In genomic region chr3:116829274-116829920, GRCm38 (mm10) we compare ENCODE assay signal across 23 mouse cellular contexts.
"Had no signal": no experiment of that assay in that cellular context is flagged by ENCODE, and none has a peak within 500 bp of the region (broad histone marks: within the 10 kb centered on the region; RNA-seq: fewer than 3 reads in every experiment).

No protein-coding gene starts in this region.

- H3K9me3 ChIP-seq: kidney, embryonic 15.5 days; limb, embryonic 10.5 days; limb, embryonic 13.5 days; liver, embryonic 15.5 days; megakaryocyte, embryonic 14.5 days; midbrain, embryonic 10.5 days; midbrain, embryonic 13.5 days; neural tube, embryonic 13.5 days had no signal

- ATAC-seq: midbrain, embryonic 13.5 days; midbrain, embryonic 16.5 days had no signal

- H3K9ac ChIP-seq: kidney, embryonic 15.5 days; limb, embryonic 13.5 days; liver, embryonic 15.5 days; midbrain, embryonic 13.5 days; neural tube, embryonic 13.5 days had no signal

- H3K4me3 ChIP-seq: kidney, embryonic 15.5 days; limb, embryonic 10.5 days; limb, embryonic 13.5 days; liver, embryonic 15.5 days; megakaryocyte, embryonic 14.5 days; midbrain, embryonic 10.5 days; midbrain, embryonic 13.5 days; myocyte; neural tube, embryonic 13.5 days had no signal

- H3K4me2 ChIP-seq: kidney, embryonic 15.5 days; limb, embryonic 13.5 days; liver, embryonic 11.5 days; liver, embryonic 15.5 days; midbrain, embryonic 13.5 days; neural tube, embryonic 13.5 days had no signal

- H3K4me1 ChIP-seq: kidney, embryonic 15.5 days; limb, embryonic 10.5 days; limb, embryonic 13.5 days; liver, embryonic 15.5 days; midbrain, embryonic 10.5 days; midbrain, embryonic 13.5 days; neural tube, embryonic 13.5 days had no signal

- H3K36me3 ChIP-seq: kidney, embryonic 15.5 days; limb, embryonic 10.5 days; limb, embryonic 13.5 days; liver, embryonic 15.5 days; midbrain, embryonic 10.5 days; midbrain, embryonic 13.5 days; neural tube, embryonic 13.5 days had no signal

- DNase-seq: kidney, adult 11 months; kidney, adult 8-10 months; kidney, postnatal 10 days; kidney, postnatal 36 days; lung, adult 2 months; lung, postnatal 14 days; lung, postnatal 4 days; right cerebral cortex, postnatal 4 days; thymus, adult 2 months; thymus, postnatal 14 days; thymus, postnatal 4 days had no signal

- H3K27me3 ChIP-seq: kidney, embryonic 15.5 days; limb, embryonic 13.5 days; liver, embryonic 15.5 days; megakaryocyte, embryonic 14.5 days; midbrain, embryonic 13.5 days; neural tube, embryonic 13.5 days had no signal

- H3K27ac ChIP-seq: kidney, embryonic 15.5 days; limb, embryonic 10.5 days; limb, embryonic 13.5 days; liver, embryonic 15.5 days; midbrain, embryonic 10.5 days; midbrain, embryonic 13.5 days; neural tube, embryonic 13.5 days; stomach, postnatal 0 days had no signal
